Mouse (Mus musculus) T-cell, adult 2 months (primary cell): ENCODE data around the gene Evc2.

ENCODE experiments used
- DNase-seq: peaks from one replicate; pipeline ENCODE4 v3.0.0; 2022; ENCODE audit warnings: low spot score

Evc2 gene

GRCm38 (mm10) chr5:37365751-37366150, 27.5 kb downstream of the Evc2 start:
- DNase-seq: no peak

- no peak for DNase-seq
These were observed 30.5 kb downstream of the Evc2 start for GRCm38 (mm10) chr5:37368796-37369195.

GRCm38 (mm10) chr5:37377376-37377775, 39.1 kb downstream of the Evc2 start:
- no peak for DNase-seq

GRCm38 (mm10) chr5:37380641-37381040, 42.3 kb downstream of the Evc2 start:
- DNase-seq: no peak

- no peak for DNase-seq
These were observed 45.3 kb downstream of the Evc2 start for GRCm38 (mm10) chr5:37383570-37383969.

GRCm38 (mm10) chr5:37388646-37389045, 50.3 kb downstream of the Evc2 start:
- no peak for DNase-seq

- DNase-seq: no peak
These were observed 51.7 kb downstream of the Evc2 start for GRCm38 (mm10) chr5:37389808-37390495.

- DNase-seq: no peak
These were observed 52.6 kb downstream of the Evc2 start for GRCm38 (mm10) chr5:37390923-37391322.

GRCm38 (mm10) chr5:37391901-37392300, 53.6 kb downstream of the Evc2 start:
- DNase-seq: no peak

GRCm38 (mm10) chr5:37395172-37396030, 57.1 kb downstream of the Evc2 start:
- DNase-seq: no peak

GRCm38 (mm10) chr5:37419028-37419427, 80.7 kb downstream of the Evc2 start:
- DNase-seq: no peak

- no peak for DNase-seq
These were observed 88.9 kb downstream of the Evc2 start for GRCm38 (mm10) chr5:37427210-37427609.

- no peak for DNase-seq
These were observed 97.1 kb downstream of the Evc2 start for GRCm38 (mm10) chr5:37435417-37435816.

GRCm38 (mm10) chr5:37442767-37443166, 104.5 kb downstream of the Evc2 start:
- DNase-seq: no peak

GRCm38 (mm10) chr5:37447546-37447945, 109.2 kb downstream of the Evc2 start:
- no peak for DNase-seq

- DNase-seq: no peak
These were observed 118.3 kb downstream of the Evc2 start for GRCm38 (mm10) chr5:37456590-37456989.

- no peak for DNase-seq
These were observed 118.9 kb downstream of the Evc2 start for GRCm38 (mm10) chr5:37457191-37457590.

- no peak for DNase-seq
These were observed 119.5 kb downstream of the Evc2 start for GRCm38 (mm10) chr5:37457831-37458230.

- no peak for DNase-seq
These were observed 119.9 kb downstream of the Evc2 start for GRCm38 (mm10) chr5:37458236-37458635.

- DNase-seq: no peak
These were observed 127.2 kb downstream of the Evc2 start for GRCm38 (mm10) chr5:37465461-37465860.

GRCm38 (mm10) chr5:37467646-37468045, 129.3 kb downstream of the Evc2 start:
- no peak for DNase-seq

- DNase-seq: no peak
These were observed 130.7 kb downstream of the Evc2 start for GRCm38 (mm10) chr5:37469031-37469430.

- DNase-seq: no peak
These were observed 133.3 kb downstream of the Evc2 start for GRCm38 (mm10) chr5:37471584-37471983.
